Mouse (Mus musculus) megakaryocyte, embryonic 14.5 days (primary cell): Measurements from ENCODE around the gene Tent2. TPM values are rescaled to one million over a fixed set of nuclear protein-coding genes. Genes with fewer than 3 reads are reported as not detected.

Experiments used
- H3K27me3 ChIP-seq: replicated peaks from 2 replicates; pipeline ENCODE3; 2012; ENCODE audit warnings: inconsistent platforms
- H3K36me3 ChIP-seq: replicated peaks from 2 replicates; pipeline ENCODE3; 2012; ENCODE audit warnings: low read length, inconsistent platforms, mixed read lengths
- H3K4me1 ChIP-seq: 2 replicates; pipeline ENCODE4 v1.6.1; 2012; ENCODE audit warnings: inconsistent platforms
- H3K4me3 ChIP-seq: replicated peaks from 2 replicates; pipeline ENCODE3; 2012; ENCODE audit warnings: moderate library complexity, mild to moderate bottlenecking, inconsistent platforms
- H3K9me3 ChIP-seq: 2 replicates; pipeline ENCODE4 v1.6.1; 2012; ENCODE audit warnings: inconsistent platforms
- FLI1 ChIP-seq: IDR thresholded peaks from 2 replicates; pipeline ENCODE4 v1.6.1; 2012; ENCODE audit warnings: low read length, inconsistent platforms, mixed read lengths
- GATA1 ChIP-seq: IDR thresholded peaks from 3 replicates; pipeline ENCODE4 v1.6.1; 2012; ENCODE audit warnings: mixed read lengths, low read length, inconsistent platforms, borderline replicate concordance
- polyA plus RNA-seq: library from polyadenylated mRNA; stranded (reverse); fragments of >175 nt; gene quantifications from 2 replicates; pipeline ENCODE4 v1.2.3, GENCODE M21; 2012; ENCODE audit warnings: low replicate concordance; ENCODE audit not compliant: insufficient read depth

The Tent2 gene
- polyA plus RNA-seq, 1 experiment: 8.1 TPM

DNA sequence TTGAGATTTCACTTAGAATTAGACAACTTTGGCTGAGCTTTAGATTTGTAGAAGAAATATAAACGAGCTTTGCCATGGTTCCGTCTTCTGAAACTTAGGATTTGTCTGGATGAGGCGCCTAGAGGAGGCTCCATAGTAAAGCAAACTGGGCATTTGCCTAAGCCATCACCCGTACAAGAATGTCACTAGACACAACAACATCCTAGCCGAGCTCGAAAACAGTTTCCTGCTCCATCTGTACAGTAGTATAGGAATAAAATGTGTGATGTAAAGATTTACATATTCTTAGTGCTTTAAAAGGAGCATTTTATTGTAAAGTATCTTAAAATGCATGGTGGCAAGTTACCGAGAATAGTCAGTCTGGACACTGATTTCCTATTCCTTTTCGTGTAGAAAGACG lies 69.9 kb downstream of the Tent2 start:
- Histone ChIP-seq H3K4me1 (no peaks in the 10 kb centered on the region; the same call in 1 of the 2 replicates), H3K9me3 (peaks cover 14% of the 10 kb centered on the region), H3K4me3 (no peak overlapping the region), H3K27me3 (peaks cover 2% of the 10 kb centered on the region), H3K36me3 (no peaks in the 10 kb centered on the region)
- no peak for TF ChIP-seq FLI1
- TF ChIP-seq GATA1: no peak

DNA sequence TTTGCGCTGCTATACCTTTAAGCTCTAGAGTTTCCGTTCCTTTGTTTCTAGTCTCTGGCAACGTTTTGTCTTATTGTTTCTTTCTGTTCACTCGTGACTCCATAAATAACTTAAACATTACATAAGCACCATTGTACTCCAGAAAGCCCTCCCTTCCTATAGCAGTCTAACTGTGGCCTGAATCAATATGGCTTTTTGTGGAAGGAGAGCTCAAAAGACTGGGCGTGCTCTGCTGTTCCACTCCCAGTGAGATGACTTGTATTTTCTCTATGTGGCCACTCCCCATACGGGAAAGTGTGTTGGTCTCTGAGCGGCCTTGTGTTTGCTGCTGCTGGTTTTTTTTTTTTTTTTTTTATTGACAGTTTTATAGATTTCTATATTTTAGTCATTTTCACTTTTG lies 74.9 kb downstream of the Tent2 start:
- no peak overlapping the region for H3K4me3 ChIP-seq
- TF ChIP-seq FLI1 (no peak), GATA1 (no peak)

DNA sequence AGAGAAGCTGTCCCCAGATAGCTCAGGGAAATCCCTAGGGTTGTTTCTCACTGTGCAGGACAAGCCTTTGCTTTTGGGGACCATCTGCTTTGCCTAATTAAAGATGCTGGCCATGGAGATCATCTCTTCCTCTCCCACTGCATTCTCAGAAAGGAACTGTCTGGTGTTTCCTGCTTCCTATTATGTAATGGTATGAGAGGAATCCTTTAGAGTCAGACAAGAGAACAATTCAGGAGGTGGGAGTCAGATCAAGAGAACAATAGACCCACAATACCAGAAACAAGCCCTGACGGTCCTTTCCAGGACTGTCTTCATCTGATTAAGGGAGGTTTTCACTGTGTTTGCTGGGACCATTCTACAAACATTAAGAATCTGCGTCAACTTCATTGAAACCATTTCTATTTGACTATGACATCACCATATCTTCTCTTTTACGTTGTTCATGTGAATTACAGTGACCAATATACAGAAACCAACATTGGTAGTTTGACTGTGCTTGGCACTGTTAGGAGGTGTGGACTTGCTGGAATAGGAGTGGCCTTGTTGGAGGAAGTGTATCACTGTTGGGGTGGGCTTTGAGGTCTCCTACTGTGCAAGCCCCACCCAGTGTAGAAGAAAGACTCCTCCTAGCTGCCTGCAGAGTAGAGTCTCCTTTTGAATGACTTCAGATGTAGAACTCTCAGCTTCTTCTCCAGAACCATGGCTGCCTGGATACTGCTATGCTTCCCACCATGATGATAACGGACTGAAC lies 89.7 kb downstream of the Tent2 start:
- TF ChIP-seq FLI1 (no peak), GATA1 (no peak)
- Histone ChIP-seq H3K4me1 (no peaks in the 10 kb centered on the region), H3K36me3 (no peaks in the 10 kb centered on the region), H3K4me3 (no peak overlapping the region), H3K9me3 (peaks cover 13% of the 10 kb centered on the region), H3K27me3 (no peaks in the 10 kb centered on the region)

More for the DNA sequence above, 74.9 kb downstream of the Tent2 start:
- no peaks in the 10 kb centered on the region for H3K36me3 ChIP-seq
- no peaks in the 10 kb centered on the region; the same call in 1 of the 2 replicates for H3K4me1 ChIP-seq
- no peaks in the 10 kb centered on the region for H3K27me3 ChIP-seq
- H3K9me3 ChIP-seq: peaks cover 4% of the 10 kb centered on the region

DNA sequence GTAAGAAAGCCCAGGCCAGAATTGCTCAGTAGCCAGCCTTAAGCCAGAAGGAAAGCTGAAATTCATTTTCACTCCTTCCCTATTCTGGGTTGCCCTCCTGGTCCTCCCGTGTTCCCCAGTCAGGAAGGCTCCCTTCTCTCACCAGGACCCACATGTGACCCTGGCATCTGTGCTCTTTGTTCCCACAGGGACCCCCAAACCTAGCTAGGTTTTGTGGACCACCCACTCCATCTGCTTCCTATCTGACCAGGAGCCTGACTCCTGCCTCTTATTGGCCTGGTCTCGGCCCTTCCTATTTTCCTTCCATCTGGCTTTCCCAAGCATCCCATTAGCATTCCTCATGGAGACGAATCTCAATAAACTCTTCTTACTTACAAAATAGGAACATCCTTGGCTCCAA lies 93.6 kb downstream of the Tent2 start:
- H3K36me3 ChIP-seq: no peaks in the 10 kb centered on the region
- H3K4me1 ChIP-seq: peaks cover 24% of the 10 kb centered on the region
- TF ChIP-seq GATA1 (no peak), FLI1 (no peak)
- H3K9me3 ChIP-seq: peaks cover 22% of the 10 kb centered on the region
- no peaks in the 10 kb centered on the region for H3K27me3 ChIP-seq
- H3K4me3 ChIP-seq: no peak overlapping the region

DNA sequence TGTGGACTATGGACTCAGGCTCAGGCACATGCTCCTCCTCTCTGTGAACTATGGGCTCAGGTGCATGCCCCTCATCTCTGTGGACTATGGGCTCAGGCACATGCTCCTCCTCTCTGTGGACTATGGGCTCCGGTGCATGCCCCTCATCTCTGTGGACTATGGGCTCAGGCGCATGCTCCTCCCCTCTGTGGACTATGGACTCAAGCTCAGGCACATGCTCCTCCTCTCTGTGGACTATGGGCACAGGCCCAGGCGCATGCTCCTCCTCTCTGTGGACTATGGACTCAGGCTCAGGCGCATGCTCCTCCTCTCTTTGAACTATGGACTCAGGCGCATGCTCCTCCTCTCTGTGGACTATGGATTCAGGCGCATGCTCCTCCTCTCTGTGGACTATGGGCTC lies 95.5 kb downstream of the Tent2 start:
- Histone ChIP-seq H3K9me3 (peaks cover 12% of the 10 kb centered on the region), H3K4me3 (no peak overlapping the region), H3K4me1 (peaks cover 29% of the 10 kb centered on the region), H3K36me3 (no peaks in the 10 kb centered on the region), H3K27me3 (no peaks in the 10 kb centered on the region)
- TF ChIP-seq GATA1: no peak
- no peak for TF ChIP-seq FLI1

Other genes starting within 250 kb of the Tent2 start
- gene Cmya5, start 47.7 kb downstream of the Tent2 start, polyA plus RNA-seq: 0.02 TPM in 1 of 2 replicates, not detected in the other
- 1.1 and 2.0 TPM in 2 replicates for gene Homer1, start 107.2 kb upstream of the Tent2 start, polyA plus RNA-seq